Mouse (Mus musculus) kidney, postnatal 4 days (tissue): Measurements from ENCODE around the gene Aff4.
"Not testable (repeated sequence)": the region's sequence is repeated elsewhere in the genome, so short reads cannot be mapped to it uniquely, and the experiment has no call there.

Experiments
- DNase-seq, 2 experiments: peaks; one replicate each; pipeline ENCODE4 v3.0.0; 2021; ENCODE audit warnings: mixed read lengths in 2 of 2

Gene Aff4

DNA sequence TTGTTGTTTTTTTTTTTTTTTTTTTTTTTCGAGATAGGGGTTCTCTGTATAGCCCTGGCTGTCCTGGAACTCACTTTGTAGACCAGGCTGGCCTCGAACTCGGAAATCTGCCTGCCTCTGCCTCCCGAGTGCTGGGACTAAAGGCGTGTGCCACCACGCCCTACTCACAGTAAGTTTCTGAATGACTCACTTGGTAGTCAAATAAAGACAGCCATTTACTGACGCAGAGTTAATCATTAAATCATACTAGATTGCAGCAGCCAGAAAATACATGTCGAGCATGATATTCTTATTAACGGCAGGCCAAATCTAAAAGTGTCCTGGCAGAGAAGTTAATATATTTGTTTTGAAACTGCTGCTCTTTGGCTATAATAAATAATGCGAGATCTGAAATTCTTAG, 9.6 kb upstream of the Aff4 start:
- not testable (repeated sequence) for DNase-seq

GRCm38 (mm10) chr11:53342711-53343110, 7.9 kb upstream of the Aff4 start:
- DNase-seq: no peak

GRCm38 (mm10) chr11:53345328-53345727, 5.3 kb upstream of the Aff4 start:
- DNase-seq: peak in 1 of 2 experiments; percentile 22

- no peak for DNase-seq
Measured at GRCm38 (mm10) chr11:53345738-53346137, 4.9 kb upstream of the Aff4 start.

DNA sequence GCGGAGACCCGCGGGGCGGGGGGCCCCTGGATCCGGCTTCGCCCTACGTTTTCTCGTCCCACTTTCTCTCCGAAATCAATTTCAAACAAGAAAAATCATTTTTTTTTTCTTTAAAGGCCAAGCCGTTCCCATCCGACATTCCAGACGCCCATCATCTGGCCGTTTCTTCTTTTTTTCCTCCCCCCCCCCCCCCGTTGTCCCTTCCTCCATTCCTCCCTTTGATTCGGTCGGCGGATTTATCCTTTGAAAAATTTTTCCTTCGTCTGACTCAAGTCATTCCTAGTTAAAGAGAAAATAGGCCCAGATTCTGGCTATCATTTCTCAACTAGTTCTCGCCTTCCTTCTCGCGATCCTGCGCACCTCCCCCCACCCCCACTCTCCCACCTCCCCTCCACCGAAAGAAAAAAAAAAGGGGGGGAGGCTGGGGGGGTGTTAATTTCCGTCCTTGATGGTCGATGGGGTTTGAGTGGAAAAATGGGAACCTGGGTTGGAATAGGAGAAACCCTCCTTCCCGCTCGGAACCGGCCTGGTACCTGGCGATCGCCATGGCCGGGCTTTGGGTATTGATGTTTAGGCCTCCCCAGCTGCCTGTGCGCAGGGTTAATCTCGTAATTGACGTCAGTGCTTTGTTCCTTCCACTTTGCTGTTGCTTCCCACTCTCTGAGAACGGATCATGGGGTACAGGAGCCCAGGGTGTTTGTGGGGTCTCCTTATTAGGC, 750 bp downstream of the Aff4 start:
- peak; percentile 66 to 83 for DNase-seq

- DNase-seq: peak in 1 of 2 experiments; percentile 10
Measured at GRCm38 (mm10) chr11:53351943-53352590, 1.4 kb downstream of the Aff4 start.

DNA sequence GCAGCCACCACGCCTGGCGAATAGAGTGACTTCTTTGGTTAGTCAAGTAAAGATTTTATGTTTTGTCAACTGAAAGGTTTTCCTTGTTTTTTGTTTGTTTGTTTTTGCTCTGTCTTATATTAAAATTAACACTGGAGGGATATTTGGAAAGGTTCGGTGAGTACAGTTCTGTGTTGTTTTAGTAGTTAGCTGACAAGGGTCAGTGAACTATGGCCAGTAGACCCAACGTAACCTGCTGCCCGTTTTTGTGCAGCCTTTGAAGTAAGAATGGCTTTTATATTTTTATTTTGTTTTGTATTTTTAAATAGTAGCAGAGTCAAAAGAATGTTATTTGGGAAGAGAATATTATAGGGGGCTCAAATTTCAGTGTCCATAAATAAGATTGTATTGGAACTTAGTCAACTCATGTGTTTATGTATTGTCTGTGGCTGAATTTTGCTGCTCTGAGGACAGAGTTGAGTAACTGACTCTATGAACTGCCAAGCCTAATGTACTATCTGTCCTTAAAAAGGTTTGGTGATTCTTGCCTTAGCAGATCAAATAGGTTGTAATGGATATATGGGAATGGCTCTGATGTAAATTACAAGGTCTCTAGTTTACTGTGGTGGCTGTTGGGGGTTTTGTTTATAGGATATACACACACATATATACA, 8.0 kb downstream of the Aff4 start:
- no peak for DNase-seq

DNA sequence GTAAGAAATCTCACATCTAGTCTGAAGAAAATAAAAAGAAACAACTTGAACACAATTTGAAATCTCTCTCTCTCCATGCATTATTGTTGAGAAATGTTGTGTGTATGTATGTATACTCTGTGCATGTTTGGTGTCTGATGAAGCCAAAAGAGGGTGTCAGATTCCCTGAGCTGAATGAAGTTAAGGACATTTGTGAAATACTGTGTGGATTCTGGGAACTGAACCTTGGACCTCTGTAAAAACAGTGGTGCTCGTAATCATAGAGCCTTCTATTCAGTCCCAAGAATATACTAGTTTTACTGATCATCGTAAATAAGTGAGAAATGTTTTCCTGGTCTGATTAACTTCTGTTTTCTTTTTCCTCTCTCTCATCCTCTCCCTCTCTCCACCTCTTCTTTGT, 16.4 kb downstream of the Aff4 start:
- DNase-seq: no peak

DNA sequence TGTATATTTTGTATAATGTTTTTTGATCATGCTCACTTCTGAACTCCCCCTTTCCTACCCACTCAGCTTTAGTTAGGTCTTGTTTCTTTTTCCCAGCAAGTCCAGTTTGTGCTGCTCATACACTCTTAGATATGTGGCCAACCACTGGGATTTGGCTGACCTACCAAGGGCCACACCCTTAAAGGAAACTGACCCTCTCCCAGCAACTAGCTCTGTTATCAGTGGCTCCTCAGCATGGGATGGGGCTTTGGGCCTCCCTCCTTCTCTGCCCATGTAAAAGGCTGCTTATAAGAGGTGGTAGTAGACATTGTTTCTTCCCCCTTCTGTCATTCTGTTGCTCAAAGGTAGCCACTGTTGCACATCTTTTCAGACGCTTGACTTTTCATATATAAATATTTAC, 28.3 kb downstream of the Aff4 start:
- no peak for DNase-seq

DNA sequence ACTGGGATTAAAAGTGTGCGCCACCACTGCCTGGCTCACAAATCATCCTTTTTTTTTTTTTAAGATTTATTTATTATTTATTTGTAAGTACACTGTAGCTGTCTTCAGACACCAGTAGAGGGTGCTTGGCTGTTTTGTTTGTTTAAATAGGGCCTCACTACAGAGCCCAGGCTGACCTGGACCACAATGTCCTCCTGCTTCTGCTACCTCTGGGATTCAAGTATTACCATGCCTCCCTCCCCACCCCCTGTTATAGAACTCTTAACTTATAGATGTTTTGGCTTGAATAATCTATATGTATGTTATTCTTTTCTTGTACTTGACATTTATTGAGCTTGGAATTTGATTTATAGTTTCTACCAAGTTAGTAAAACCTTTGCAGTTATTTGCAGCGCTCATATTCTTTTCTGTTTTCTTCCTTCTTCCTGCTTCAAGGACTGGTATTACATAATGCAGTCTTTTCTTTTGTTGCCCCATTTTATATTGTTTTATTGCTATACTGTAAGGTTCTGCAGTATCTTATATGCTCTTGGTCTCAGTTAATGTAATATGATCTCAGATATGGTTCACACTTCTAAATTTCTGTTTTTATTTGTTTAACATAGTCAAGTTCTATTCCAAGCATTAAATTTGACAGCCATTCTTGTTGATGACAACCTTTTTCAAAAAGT, 33.3 kb downstream of the Aff4 start:
- no peak for DNase-seq

DNA sequence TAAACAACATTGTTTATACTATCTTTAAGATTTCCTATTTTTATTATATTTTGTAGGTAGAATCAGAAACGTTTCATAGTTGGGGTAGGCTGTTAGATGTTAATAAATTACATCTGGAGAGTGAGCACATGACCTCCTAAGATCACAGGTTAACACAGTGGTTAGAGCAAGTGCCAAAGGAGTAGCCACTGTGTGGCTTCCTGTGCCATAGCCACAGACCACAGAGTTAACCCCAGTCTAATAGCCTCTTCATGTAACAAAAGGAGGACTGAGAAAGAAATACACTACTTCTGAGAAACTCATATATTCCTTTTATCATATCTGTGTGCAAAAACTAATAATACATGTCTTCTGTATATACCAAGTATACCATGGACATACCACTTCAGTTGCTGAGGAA, 43.2 kb downstream of the Aff4 start:
- no peak for DNase-seq

DNA sequence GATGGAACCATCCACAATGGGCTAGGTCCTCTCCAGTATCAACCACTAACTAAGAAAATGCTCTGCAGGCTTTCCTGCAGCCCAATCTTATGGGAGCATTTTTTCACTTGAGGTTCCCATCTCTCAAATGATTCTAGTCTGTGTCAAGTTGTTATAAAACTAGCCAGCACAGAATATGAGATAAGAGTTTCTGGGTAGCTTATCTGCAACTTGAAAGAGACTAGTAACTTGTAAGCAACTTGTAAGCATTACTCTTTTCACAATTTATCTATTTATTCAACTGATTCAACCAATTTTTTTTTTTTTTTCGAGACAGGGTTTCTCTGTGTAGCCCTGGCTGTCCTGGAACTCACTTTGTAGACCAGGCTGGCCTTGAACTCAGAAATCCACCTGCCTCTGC, 53.0 kb downstream of the Aff4 start:
- no peak for DNase-seq

- no peak for DNase-seq
Measured at GRCm38 (mm10) chr11:53411738-53412137, 61.1 kb downstream of the Aff4 start.

DNA sequence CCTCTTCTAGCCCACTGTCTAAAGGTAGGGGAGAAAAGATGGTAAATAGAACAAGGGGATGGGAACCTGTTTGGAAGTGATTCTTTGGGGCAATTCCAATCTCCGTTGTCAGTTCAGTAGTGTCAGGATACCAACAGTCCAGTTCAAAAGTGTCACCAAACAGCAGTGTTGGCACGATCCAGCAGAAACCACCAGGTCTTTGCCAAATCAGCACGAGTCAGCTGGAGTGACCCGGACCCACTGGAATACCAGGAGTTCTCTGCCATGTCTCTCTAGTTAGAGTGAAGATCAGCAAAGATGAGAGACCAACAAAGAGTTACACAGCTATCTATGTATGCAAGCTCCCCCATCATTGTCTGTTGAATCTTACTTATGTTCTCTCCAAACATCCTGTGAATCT, 63.2 kb downstream of the Aff4 start:
- no peak for DNase-seq

DNA sequence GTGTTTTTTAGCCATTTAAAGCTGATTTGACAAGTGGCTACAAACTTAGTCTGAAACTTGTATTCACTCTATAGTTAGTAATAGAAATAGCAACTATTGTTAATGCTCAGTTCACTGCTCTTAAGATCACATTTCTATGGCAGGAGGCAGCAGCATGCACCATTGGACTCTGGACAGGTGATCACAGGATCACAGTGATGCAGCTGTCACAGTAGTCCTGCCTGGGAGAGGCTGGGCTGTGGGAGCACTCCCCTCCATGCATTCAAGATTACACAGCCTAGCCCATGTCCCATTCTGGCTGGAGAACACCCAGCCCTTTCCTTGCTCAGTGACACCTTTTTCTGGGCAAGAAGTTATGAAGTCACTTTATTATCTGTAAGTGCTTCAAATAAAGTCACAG, 67.4 kb downstream of the Aff4 start:
- no peak for DNase-seq

DNA sequence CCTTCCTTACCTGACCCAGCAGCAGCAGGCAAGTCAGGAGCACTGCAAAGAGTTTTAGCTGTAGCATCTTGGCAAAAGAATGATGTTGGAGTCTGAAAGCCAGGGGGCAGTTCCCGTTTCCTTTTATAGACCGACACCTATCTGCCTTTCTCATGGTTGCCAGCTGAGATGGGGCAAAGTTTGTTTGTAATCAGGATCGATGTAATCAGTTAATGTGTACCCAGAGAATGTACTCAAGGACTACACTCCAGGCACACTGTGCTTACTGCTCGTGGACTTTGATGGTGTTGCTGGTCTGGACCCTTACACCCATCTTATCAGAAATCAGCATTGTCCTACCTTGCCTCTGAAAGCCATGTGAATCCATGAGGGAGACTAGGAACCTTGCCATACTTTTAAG, 72.4 kb downstream of the Aff4 start, which contains the start of gene Leap2:
Gene Leap2, minus strand, starts transcription at position 135 of the 400 bp plus-strand sequence.
- no peak for DNase-seq

DNA sequence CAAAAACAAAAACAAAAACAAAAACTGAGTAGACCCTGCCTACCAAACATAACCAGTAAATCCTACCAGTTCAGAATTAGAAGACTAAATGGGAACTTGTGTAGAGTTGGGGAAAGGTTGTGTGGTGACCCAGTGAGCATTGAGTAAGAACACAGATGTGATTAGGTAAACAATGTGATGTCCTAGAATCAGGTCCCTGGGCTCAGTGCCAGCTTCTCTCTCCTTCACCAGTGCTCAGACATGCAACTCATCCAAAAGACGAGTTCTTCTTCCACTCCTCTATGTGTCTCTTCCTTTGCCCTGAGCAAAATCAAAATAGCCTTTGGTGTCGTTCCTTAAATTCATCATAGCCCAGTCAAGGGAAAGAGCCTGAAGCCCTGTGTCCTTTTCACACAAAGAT, 74.2 kb downstream of the Aff4 start:
- DNase-seq: no peak

- DNase-seq: no peak
Measured at GRCm38 (mm10) chr11:53425251-53425650, 74.6 kb downstream of the Aff4 start.

GRCm38 (mm10) chr11:53425711-53426255, 75.2 kb downstream of the Aff4 start:
- no peak for DNase-seq

- not testable (repeated sequence) for DNase-seq
Measured at GRCm38 (mm10) chr11:53426914-53427313, 76.3 kb downstream of the Aff4 start.

DNA sequence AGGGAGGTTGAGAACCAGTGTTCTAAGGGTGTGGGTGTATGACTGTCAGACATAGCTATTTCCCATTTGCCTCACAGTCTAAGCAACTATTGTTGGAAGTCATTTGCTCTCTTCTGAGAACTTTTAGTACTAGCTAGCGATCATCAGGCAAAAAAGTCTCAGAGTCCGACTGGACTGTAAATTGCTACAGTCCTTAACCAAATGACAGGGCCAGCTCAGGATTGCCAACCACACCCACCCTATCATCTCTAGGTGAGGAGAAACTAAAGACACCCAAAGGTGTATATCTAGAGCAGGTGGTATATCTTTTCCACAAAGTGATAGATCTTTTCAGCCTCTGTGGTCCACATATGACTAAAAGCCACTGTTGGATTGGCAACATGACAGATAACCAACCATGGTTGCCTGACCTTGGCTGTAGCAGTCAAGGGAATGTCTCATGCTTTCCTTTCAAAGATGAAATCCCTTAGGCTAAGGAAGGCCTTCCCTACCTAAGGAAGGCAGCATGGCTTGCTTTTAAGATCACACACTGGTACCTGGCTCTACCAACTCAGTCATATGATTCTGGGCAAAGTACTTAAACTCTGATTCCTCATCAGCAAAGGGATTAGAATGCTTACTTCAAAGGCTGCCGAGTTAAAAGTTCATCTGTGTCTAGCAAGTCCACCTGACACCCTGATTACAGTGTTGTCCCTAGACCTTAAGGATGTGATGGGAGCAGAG, 77.5 kb downstream of the Aff4 start:
- DNase-seq: no peak

DNA sequence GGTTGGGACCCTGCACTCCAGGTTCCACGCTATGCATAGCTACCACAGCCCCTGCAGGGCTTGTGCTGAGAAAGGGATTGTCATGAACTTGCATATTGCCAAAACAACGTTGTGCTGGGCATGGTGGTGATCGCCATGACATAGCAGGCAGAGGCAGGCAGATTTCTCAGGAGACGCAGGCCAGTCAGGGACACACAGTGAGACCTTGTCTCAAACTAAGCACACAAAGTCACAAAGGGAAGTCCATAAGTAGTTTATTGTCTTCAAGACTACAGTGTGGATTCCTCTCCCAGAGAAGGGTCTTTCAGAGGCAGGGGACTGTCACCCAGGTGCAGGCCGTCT, 78.1 kb downstream of the Aff4 start:
- DNase-seq: no peak

DNA sequence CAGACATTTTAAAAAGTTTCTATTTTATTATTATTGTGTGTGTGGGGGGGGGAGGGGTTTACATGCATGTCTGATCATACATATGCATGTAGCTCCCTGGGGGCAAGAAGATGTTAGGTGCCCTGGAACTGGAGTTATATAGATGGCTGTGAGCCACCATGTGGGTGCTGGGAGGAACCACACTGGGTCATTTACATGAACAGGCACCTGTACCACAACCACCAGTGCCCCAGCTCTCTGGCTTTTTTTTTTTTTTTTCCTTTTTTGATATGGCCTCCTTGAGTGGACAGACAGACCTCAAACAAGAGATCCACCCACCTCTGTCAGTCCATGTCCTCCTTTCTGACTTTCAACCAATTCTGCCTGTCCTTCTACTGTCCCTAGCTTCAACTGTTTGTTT, 78.5 kb downstream of the Aff4 start:
- DNase-seq: no peak
